Mouse (Mus musculus): ENCODE results near the gene Ptgis. TPM values are rescaled to one million over a fixed set of nuclear protein-coding genes. Genes with fewer than 3 reads are reported as not detected.

The Ptgis gene
- polyA plus RNA-seq, 1 experiment from 2014 or later = 11.2 TPM

DNA sequence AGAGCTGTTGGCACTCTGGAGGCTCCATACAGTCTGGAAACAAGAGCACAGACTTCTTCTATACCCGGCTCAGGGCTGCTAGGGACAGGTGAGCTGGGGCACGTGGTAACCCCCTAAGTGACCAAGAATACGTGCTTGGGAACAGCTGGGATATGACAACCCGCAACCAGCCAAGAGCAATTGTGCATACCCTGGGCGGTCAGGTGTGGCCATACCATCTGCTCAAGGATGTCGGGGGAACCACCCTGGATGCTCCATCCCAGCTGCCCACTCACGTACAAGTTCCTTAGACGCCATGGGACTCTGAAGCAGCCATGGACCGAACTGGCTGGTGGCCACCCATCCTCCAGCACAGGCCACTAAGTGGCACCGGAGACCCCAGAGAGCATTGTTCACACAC is 77.3 kb downstream of the Ptgis start:
- H3K4me2 ChIP-seq = no peak overlapping the region
- 93% methylated on average over 10 of the region's 10 CpGs for WGBS

DNA sequence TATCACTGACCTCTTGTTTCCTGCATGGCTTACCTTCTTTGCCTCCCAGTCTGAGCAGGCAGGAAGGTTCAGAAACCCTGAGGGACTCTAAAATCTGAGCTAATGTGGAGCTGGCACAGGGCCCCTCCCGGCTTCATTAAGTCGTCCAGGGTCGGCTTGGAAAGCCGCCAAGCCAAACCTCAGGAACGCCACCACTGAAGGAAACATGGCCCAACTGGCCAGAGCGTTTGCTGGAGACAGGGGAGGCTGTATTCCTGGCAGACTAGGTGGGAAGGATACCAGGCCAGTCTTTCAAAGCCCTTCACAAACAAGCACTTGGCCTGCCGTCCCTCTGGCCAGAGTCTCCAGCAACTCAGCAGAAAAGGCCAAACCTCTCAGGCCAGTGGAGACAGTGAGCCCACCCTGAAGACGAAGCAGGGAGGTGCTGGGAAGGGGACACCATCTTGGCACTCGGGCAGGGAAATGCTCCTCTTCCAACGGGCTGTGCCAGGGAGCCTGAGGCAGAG is 77.8 kb downstream of the Ptgis start:
- Histone ChIP-seq H3K4me3 (ENCODE audit: low read depth, low read length) (no peak overlapping the region), H3K36me3 (ENCODE audit: control insufficient read depth, insufficient read depth, low read length) (no peaks in the 10 kb centered on the region), H3K4me1 (ENCODE audit: control insufficient read depth, insufficient read depth, low read length) (no peaks in the 10 kb centered on the region), H3K4me2 (no peak overlapping the region), H3K27me3 (ENCODE audit: control insufficient read depth, insufficient read depth, low read length) (no peaks in the 10 kb centered on the region), H3K27ac (ENCODE audit: low read depth, low read length) (no peak overlapping the region), H3K9ac (ENCODE audit: low read length) (no peak overlapping the region), H3K9me3 (ENCODE audit: control insufficient read depth, low read length) (no peaks in the 10 kb centered on the region)
- WGBS = 90% methylated on average over 10 of the region's 10 CpGs
- ATAC-seq (ENCODE audit: low FRiP score) (no peak), DNase-seq (ENCODE audit: low spot score, missing footprints) (peak; percentile 53)

More for the DNA sequence above, 77.3 kb downstream of the Ptgis start:
- Histone ChIP-seq H3K36me3 (ENCODE audit: control insufficient read depth, insufficient read depth, low read length) (no peaks in the 10 kb centered on the region), H3K9me3 (ENCODE audit: control insufficient read depth, low read length) (no peaks in the 10 kb centered on the region), H3K27ac (ENCODE audit: low read depth, low read length) (no peak overlapping the region), H3K27me3 (ENCODE audit: control insufficient read depth, insufficient read depth, low read length) (no peaks in the 10 kb centered on the region), H3K9ac (ENCODE audit: low read length) (no peak overlapping the region), H3K4me1 (ENCODE audit: control insufficient read depth, insufficient read depth, low read length) (no peaks in the 10 kb centered on the region), H3K4me3 (ENCODE audit: low read depth, low read length) (no peak overlapping the region)
- ATAC-seq (ENCODE audit: low FRiP score) (no peak), DNase-seq (ENCODE audit: low spot score, missing footprints) (no peak)

DNA sequence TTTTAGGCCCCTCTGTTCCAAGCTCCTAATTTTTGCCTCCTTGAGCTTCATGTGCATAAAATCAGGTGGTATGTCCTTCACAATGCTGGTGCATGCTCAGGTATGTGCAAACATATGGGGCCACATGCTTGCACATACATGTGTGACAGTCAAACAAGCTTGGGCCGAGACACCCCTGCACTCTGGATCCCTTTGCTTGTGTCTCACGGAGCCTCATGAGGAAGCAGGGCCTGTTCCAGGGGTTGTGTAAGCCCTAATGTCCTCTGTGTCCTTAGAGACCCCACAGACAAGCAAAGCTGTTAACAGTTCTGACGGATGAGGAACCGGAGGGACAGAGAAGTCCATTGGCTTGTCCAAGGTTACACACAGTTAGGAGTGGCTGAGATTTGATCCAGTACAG is 80.7 kb downstream of the Ptgis start:
- no peaks in the 10 kb centered on the region; the same call in 1 of the 2 replicates for H3K4me1 ChIP-seq (ENCODE audit: control insufficient read depth, insufficient read depth, low read length)
- H3K9me3 ChIP-seq (ENCODE audit: control insufficient read depth, low read length) = no peaks in the 10 kb centered on the region
- H3K36me3 ChIP-seq (ENCODE audit: control insufficient read depth, insufficient read depth, low read length) = no peaks in the 10 kb centered on the region
- H3K4me3 ChIP-seq (ENCODE audit: low read depth, low read length) = no peak overlapping the region
- WGBS = 95% methylated on average over 4 of the region's 4 CpGs
- no peak for ATAC-seq (ENCODE audit: low FRiP score)
- no peak overlapping the region for H3K27ac ChIP-seq (ENCODE audit: low read depth, low read length)
- H3K4me2 ChIP-seq = no peak overlapping the region
- no peaks in the 10 kb centered on the region for H3K27me3 ChIP-seq (ENCODE audit: control insufficient read depth, insufficient read depth, low read length)
- DNase-seq (ENCODE audit: low spot score, missing footprints) = peak; percentile 59
- H3K9ac ChIP-seq (ENCODE audit: low read length) = no peak overlapping the region

DNA sequence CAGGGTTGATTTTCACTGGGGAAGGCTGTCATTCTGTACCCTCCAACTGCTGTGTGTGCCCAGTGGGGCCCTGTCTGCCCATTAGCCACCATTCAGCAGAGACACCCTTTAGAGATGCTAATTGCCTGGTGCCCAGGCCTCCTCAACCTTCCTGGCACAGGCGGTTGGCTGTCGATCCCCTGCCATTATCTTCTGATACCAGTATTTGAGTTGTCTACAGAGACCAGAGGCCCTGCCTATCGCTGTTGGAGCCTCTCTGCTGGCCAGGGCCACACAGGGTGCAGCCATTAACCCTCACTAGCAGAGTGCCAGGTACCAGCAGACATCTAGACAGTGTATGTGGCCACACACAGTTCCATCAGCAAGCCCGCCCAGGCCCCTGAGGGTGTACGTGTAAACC is 81.6 kb downstream of the Ptgis start:
- Histone ChIP-seq H3K36me3 (ENCODE audit: control insufficient read depth, insufficient read depth, low read length) (no peaks in the 10 kb centered on the region), H3K4me2 (no peak overlapping the region), H3K9ac (ENCODE audit: low read length) (no peak overlapping the region), H3K27me3 (ENCODE audit: control insufficient read depth, insufficient read depth, low read length) (no peaks in the 10 kb centered on the region), H3K4me3 (ENCODE audit: low read depth, low read length) (no peak overlapping the region), H3K4me1 (ENCODE audit: control insufficient read depth, insufficient read depth, low read length) (no peaks in the 10 kb centered on the region; the same call in 1 of the 2 replicates), H3K27ac (ENCODE audit: low read depth, low read length) (no peak overlapping the region), H3K9me3 (ENCODE audit: control insufficient read depth, low read length) (no peaks in the 10 kb centered on the region)
- 82% methylated on average over 5 of the region's 5 CpGs for WGBS
- ATAC-seq (ENCODE audit: low FRiP score) = no peak
- peak; percentile 21 for DNase-seq (ENCODE audit: low spot score, missing footprints)

DNA sequence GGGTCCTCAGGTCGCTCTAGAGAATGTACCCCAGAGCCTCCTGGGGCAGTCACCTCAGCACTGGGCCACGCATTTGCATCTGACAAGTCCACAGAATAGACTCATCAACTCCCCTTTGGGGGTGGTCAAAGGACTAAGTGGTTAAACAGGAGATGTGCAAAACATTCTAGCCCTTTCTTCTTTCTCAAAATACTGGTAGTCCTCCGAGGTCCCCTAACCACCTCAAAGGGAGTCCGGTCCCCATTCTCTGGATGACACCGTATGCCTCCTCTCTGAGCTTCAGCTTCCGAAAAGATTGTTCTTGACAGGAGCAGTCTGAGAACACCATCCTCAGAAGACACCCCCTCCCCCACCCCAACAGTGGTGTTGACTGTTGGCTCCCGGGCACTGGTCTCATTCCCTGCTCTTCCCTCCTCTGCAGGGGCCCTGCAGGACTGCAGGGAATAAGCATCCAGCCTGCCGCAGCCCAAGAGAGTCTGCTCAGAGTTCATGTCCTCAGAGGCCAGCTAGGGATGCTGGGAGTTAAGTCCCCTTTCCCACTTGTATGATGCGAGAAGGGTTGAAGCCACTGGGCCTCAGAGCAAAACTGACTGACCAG is 84.2 kb downstream of the Ptgis start:
- ATAC-seq (ENCODE audit: low FRiP score) (no peak), DNase-seq (ENCODE audit: low spot score, missing footprints) (peak; percentile 72)
- no peak overlapping the region for H3K4me2 ChIP-seq
- no peak overlapping the region for H3K9ac ChIP-seq (ENCODE audit: low read length)
- no peaks in the 10 kb centered on the region for H3K9me3 ChIP-seq (ENCODE audit: control insufficient read depth, low read length)
- no peak overlapping the region for H3K27ac ChIP-seq (ENCODE audit: low read depth, low read length)
- H3K36me3 ChIP-seq (ENCODE audit: control insufficient read depth, insufficient read depth, low read length) = no peaks in the 10 kb centered on the region
- no peaks in the 10 kb centered on the region; the same call in 1 of the 2 replicates for H3K4me1 ChIP-seq (ENCODE audit: control insufficient read depth, insufficient read depth, low read length)
- H3K27me3 ChIP-seq (ENCODE audit: control insufficient read depth, insufficient read depth, low read length) = no peaks in the 10 kb centered on the region
- no peak overlapping the region for H3K4me3 ChIP-seq (ENCODE audit: low read depth, low read length)
- 39% methylated on average over 9 of the region's 9 CpGs for WGBS

DNA sequence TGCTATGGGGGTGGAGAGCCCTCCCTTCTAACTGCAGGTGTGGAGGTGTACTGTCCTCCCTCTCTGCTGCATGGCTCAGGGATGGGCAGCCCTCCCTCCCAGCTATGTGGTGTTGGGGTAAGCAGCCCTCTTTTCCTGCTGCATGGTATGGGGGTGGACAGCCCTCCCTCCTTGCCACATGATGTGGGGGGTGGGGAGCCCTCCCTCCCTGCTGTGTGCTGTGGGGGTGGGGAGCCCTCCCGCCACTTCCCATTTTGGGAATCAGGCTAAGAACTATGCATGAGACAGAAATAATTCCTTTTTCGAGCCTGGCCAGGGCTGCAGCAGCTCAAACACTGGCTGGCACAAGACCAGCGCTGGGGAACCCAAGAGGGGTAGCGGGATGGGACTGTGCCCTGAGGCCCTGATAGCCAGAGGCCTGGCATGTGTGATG is 84.8 kb downstream of the Ptgis start:
- DNase-seq (ENCODE audit: low spot score, missing footprints) = peak; percentile 1
- ATAC-seq (ENCODE audit: low FRiP score) = no peak
- WGBS = 61% methylated on average over 4 of the region's 4 CpGs

DNA sequence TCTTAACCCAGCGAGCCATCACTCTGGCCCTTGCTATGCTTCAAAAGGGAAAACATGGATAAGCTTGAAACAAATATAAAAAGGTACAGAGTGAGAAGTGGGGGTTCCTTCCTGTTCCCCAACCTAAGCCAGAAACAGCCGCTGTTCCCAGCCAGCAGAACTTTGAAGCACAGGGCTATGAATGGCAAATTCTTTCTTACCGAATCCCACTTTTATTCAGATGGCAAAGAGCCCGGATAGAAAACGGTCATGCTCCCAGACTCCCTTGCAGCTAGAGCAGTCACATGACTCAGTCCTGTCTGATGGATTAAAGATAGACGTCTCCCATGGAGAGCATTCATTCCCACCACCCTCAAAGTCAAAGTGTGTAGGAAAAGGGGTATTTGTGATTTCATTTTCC is 89.5 kb downstream of the Ptgis start:
- no peak overlapping the region for H3K4me3 ChIP-seq (ENCODE audit: low read depth, low read length)
- ATAC-seq (ENCODE audit: low FRiP score) = no peak

More for the DNA sequence above, 84.8 kb downstream of the Ptgis start:
- Histone ChIP-seq H3K4me3 (ENCODE audit: low read depth, low read length) (no peak overlapping the region), H3K4me2 (no peak overlapping the region), H3K27me3 (ENCODE audit: control insufficient read depth, insufficient read depth, low read length) (no peaks in the 10 kb centered on the region), H3K9me3 (ENCODE audit: control insufficient read depth, low read length) (no peaks in the 10 kb centered on the region), H3K27ac (ENCODE audit: low read depth, low read length) (no peak overlapping the region), H3K4me1 (ENCODE audit: control insufficient read depth, insufficient read depth, low read length) (no peaks in the 10 kb centered on the region; the same call in 1 of the 2 replicates), H3K36me3 (ENCODE audit: control insufficient read depth, insufficient read depth, low read length) (no peaks in the 10 kb centered on the region), H3K9ac (ENCODE audit: low read length) (no peak overlapping the region)

DNA sequence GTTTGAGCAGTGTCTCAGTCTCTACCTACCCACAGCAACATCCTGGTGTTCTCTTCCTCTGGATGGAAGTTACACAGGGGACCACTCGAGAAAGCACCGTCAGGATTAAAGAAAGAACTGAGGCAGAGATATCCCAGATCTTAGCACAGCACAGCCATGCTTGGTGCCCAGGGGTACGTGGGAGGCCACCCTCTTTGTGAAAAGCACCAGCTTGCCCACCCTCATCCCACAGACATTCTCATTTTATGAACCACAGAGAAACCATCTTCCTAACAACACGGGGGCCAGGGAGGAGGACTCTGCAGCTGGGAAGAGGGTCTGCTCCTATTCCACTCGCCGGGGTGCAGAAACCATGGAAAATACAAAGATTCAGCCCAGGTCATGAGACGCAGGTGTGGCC is 90.3 kb downstream of the Ptgis start:
- H3K9ac ChIP-seq (ENCODE audit: low read length) = no peak overlapping the region
- H3K4me3 ChIP-seq (ENCODE audit: low read depth, low read length) = no peak overlapping the region
- no peak overlapping the region for H3K4me2 ChIP-seq
- H3K27ac ChIP-seq (ENCODE audit: low read depth, low read length) = no peak overlapping the region
- H3K4me1 ChIP-seq (ENCODE audit: control insufficient read depth, insufficient read depth, low read length) = no peaks in the 10 kb centered on the region
- 89% methylated on average over 7 of the region's 7 CpGs for WGBS
- H3K27me3 ChIP-seq (ENCODE audit: control insufficient read depth, insufficient read depth, low read length) = no peaks in the 10 kb centered on the region
- no peaks in the 10 kb centered on the region for H3K9me3 ChIP-seq (ENCODE audit: control insufficient read depth, low read length)
- H3K36me3 ChIP-seq (ENCODE audit: control insufficient read depth, insufficient read depth, low read length) = no peaks in the 10 kb centered on the region
- ATAC-seq (ENCODE audit: low FRiP score) = no peak
- DNase-seq (ENCODE audit: low spot score, missing footprints) = peak; percentile 14

More for the DNA sequence above, 89.5 kb downstream of the Ptgis start:
- H3K4me1 ChIP-seq (ENCODE audit: control insufficient read depth, insufficient read depth, low read length) = no peaks in the 10 kb centered on the region; the same call in 1 of the 2 replicates
- H3K4me2 ChIP-seq = no peak overlapping the region
- DNase-seq (ENCODE audit: low spot score, missing footprints) = no peak
- H3K9ac ChIP-seq (ENCODE audit: low read length) = no peak overlapping the region
- H3K27me3 ChIP-seq (ENCODE audit: control insufficient read depth, insufficient read depth, low read length) = no peaks in the 10 kb centered on the region
- H3K9me3 ChIP-seq (ENCODE audit: control insufficient read depth, low read length) = no peaks in the 10 kb centered on the region
- H3K27ac ChIP-seq (ENCODE audit: low read depth, low read length) = no peak overlapping the region
- H3K36me3 ChIP-seq (ENCODE audit: control insufficient read depth, insufficient read depth, low read length) = no peaks in the 10 kb centered on the region
- WGBS = 93% methylated on average over 6 of the region's 6 CpGs

DNA sequence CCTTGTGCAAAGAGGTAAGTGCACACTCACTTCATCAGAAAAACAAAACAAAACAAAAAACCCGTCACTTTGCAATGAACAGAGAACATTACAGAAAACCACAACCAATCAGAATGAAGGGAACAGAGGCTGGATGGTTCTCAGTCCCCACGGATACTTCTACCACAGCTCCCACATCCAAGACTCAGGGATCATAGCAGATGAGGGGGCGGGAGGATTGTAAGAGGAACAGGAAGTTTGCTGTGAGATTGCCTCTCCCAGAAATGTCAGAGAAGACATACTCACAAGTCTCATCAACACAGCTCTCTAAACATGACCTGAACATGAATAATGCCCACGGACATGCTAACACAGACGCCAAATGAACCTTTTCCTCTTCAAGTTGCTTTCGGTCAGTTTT is 91.4 kb downstream of the Ptgis start:
- H3K4me1 ChIP-seq (ENCODE audit: control insufficient read depth, insufficient read depth, low read length) = peaks cover 6% of the 10 kb centered on the region; the same call in 1 of the 2 replicates
- peak; percentile 39 for DNase-seq (ENCODE audit: low spot score, missing footprints)
- H3K4me3 ChIP-seq (ENCODE audit: low read depth, low read length) = no peak overlapping the region
- no peak overlapping the region for H3K9ac ChIP-seq (ENCODE audit: low read length)
- 96% methylated on average over 6 of the region's 6 CpGs for WGBS
- no peaks in the 10 kb centered on the region for H3K9me3 ChIP-seq (ENCODE audit: control insufficient read depth, low read length)
- no peak overlapping the region for H3K27ac ChIP-seq (ENCODE audit: low read depth, low read length)
- H3K4me2 ChIP-seq = no peak overlapping the region
- no peaks in the 10 kb centered on the region for H3K27me3 ChIP-seq (ENCODE audit: control insufficient read depth, insufficient read depth, low read length)
- no peak for ATAC-seq (ENCODE audit: low FRiP score)
- H3K36me3 ChIP-seq (ENCODE audit: control insufficient read depth, insufficient read depth, low read length) = no peaks in the 10 kb centered on the region

All from midbrain, embryonic 11.5 days (tissue).